Mouse (Mus musculus) forebrain, postnatal 0 days (tissue): ENCODE measurements around the gene Usp19. TPM values are rescaled to one million over a fixed set of nuclear protein-coding genes. Genes with fewer than 3 reads are reported as not detected.
A peak's percentile ranks its signal among the peaks of the same experiment; 100 is the strongest.

Experiments
- ATAC-seq: fragments of 200-750 bp; cut with Nextera tagmentation; 2 replicates; pipeline ENCODE4 v1.8.0; 2017; ENCODE audit warnings: mild to moderate bottlenecking, moderate library complexity
- DNase-seq: peaks from one replicate; pipeline ENCODE4 v3.0.0-alpha.2; 2015
- H3K27ac ChIP-seq: fragments of 300-500 bp; sonication (generic); 2 replicates; pipeline ENCODE4 v1.5.1; 2014; ENCODE audit warnings: low read depth, mild to moderate bottlenecking, antibody characterized with exemption, low read length, moderate library complexity, mixed read lengths
- H3K27me3 ChIP-seq: fragments of 300-500 bp; sonication (generic); 2 replicates; pipeline ENCODE4 v1.6.1; 2014; ENCODE audit warnings: mild to moderate bottlenecking, low read length, mixed read lengths; ENCODE audit not compliant: insufficient read depth
- H3K36me3 ChIP-seq: fragments of 300-500 bp; sonication (generic); 2 replicates; pipeline ENCODE4 v1.6.1; 2014; ENCODE audit warnings: mild to moderate bottlenecking, moderate library complexity; ENCODE audit not compliant: insufficient read depth
- H3K4me1 ChIP-seq: fragments of 300-500 bp; sonication (generic); 2 replicates; pipeline ENCODE4 v1.6.1; 2014; ENCODE audit warnings: antibody characterized with exemption; ENCODE audit not compliant: insufficient read depth
- H3K4me2 ChIP-seq: fragments of 300-500 bp; sonication (generic); 2 replicates; pipeline ENCODE4 v1.6.1; 2014; ENCODE audit warnings: low read depth, mild to moderate bottlenecking, moderate library complexity
- H3K4me3 ChIP-seq: fragments of 300-500 bp; sonication (generic); 2 replicates; pipeline ENCODE4 v1.5.1; 2014; ENCODE audit warnings: low read depth, low read length, mixed read lengths
- H3K9ac ChIP-seq: fragments of 300-500 bp; sonication (generic); 2 replicates; pipeline ENCODE4 v1.6.1; 2014; ENCODE audit warnings: mild to moderate bottlenecking
- H3K9me3 ChIP-seq: fragments of 300-500 bp; sonication (generic); 2 replicates; pipeline ENCODE4 v1.6.1; 2016; ENCODE audit warnings: low read length
- CTCF ChIP-seq: sonication (generic); IDR thresholded peaks from 2 replicates; pipeline ENCODE4 v1.5.1; 2016; ENCODE audit warnings: antibody characterized with exemption, control low read depth, low read depth
- WGBS: fragments of 180-500 bp; shearing (Covaris S2); extraction: QIAGEN DNeasy Blood & Tissue Kit; methylation state at CpG from one replicate; pipeline ENCODE4 v1.1.7; 2014; 5-methylcytosine and 5-hydroxymethylcytosine counted together
- polyA plus RNA-seq: library from polyadenylated mRNA; unstranded; fragments of >200 nt; fragmentation: Nextera tagmentation; extraction: Ambion mirVana; gene quantifications from 2 replicates; pipeline ENCODE4 v1.2.1, GENCODE M21; 2015
- total RNA-seq: library from RNA; depleted of rRNA; stranded (reverse); fragments of >200 nt; gene quantifications from 2 replicates; pipeline ENCODE4 v1.2.3, GENCODE M21; 2014

The Usp19 gene
- total and polyA plus RNA-seq, 2 experiments from 2014 or later = 41.5 to 97.0 TPM

GRCm38 (mm10) chr9:108466219-108466618 is 24.2 kb upstream of the Usp19 start:
- Histone ChIP-seq H3K9me3 (no peaks in the 10 kb centered on the region), H3K9ac (no peak overlapping the region), H3K4me2 (no peak overlapping the region), H3K4me1 (0 out of 2 replicates have a peak, but pooled peaks cover 4% of the 10 kb centered on the region), H3K27ac (no peak overlapping the region), H3K4me3 (no peak overlapping the region), H3K36me3 (peaks cover 37% of the 10 kb centered on the region), H3K27me3 (no peaks in the 10 kb centered on the region)
- WGBS = 95% methylated on average over 2 of the region's 2 CpGs
- ATAC-seq (no peak), DNase-seq (no peak)
- TF ChIP-seq CTCF = no peak

- no peak for TF ChIP-seq CTCF
- DNase-seq = no peak
- 84% methylated on average over 5 of the region's 5 CpGs for WGBS
Measured at GRCm38 (mm10) chr9:108469430-108469829, 21.0 kb upstream of the Usp19 start.

DNA sequence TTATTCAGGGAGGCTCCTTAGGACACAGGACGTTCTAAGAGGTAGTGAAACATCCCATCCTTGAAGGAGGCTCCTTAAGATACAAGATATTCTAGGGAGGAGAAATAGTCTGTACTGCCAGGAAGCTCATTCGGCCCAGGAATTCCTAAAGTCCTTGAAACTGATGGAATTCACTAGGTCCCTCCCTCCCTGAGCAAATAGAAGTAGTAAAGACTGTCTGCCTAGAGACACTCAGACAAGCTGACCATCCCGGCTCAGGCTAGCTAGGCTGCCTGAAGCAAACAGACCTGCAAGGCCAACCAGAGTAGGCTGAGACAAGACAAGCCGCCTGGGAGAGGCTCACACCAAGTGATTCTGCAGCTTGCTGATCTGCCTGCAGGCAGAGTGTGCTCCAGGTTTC is 20.6 kb upstream of the Usp19 start:
- 79% methylated on average over 4 of the region's 4 CpGs for WGBS

More at GRCm38 (mm10) chr9:108469430-108469829, 21.0 kb upstream of the Usp19 start:
- Histone ChIP-seq H3K4me1 (no peaks in the 10 kb centered on the region), H3K4me3 (no peak overlapping the region), H3K27me3 (no peaks in the 10 kb centered on the region), H3K27ac (no peak overlapping the region), H3K9ac (no peak overlapping the region), H3K9me3 (no peaks in the 10 kb centered on the region), H3K36me3 (peaks cover 20% of the 10 kb centered on the region), H3K4me2 (no peak overlapping the region)
- ATAC-seq = no peak

DNA sequence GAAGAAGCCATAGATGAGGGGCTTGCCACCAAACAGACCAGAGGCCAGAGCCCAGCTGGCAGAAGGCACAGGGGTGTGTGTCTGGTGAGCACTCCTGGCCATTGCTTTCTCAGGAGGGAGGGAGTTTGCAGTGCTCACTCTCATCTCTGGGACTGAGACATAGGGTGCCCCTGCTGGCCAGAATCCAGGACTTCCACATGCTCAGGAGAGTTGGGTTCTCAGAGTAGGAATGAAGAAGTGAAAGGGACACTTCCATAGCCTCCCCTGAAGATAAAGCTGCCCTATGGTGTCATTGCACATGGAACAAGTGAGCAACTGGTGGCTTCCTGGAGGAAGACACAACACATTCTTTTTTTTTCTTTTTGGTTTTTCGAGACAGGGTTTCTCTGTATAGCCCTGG is 15.9 kb upstream of the Usp19 start:
- H3K4me3 ChIP-seq = no peak overlapping the region
- no peaks in the 10 kb centered on the region for H3K27me3 ChIP-seq
- no peak overlapping the region for H3K4me2 ChIP-seq
- no peak for TF ChIP-seq CTCF
- no peaks in the 10 kb centered on the region for H3K36me3 ChIP-seq
- DNase-seq (no peak), ATAC-seq (no peak)
- no peak overlapping the region for H3K9ac ChIP-seq
- H3K4me1 ChIP-seq = peaks cover 5% of the 10 kb centered on the region; the same call in 1 of the 2 replicates
- H3K9me3 ChIP-seq = no peaks in the 10 kb centered on the region
- WGBS = 62% methylated on average over 1 of the region's 1 CpGs
- H3K27ac ChIP-seq = no peak overlapping the region

More for the DNA sequence above, 20.6 kb upstream of the Usp19 start:
- H3K4me2 ChIP-seq = no peak overlapping the region
- no peak overlapping the region for H3K4me3 ChIP-seq
- H3K36me3 ChIP-seq = peaks cover 16% of the 10 kb centered on the region
- no peak overlapping the region for H3K27ac ChIP-seq
- no peaks in the 10 kb centered on the region for H3K9me3 ChIP-seq
- no peak overlapping the region for H3K9ac ChIP-seq
- DNase-seq (no peak), ATAC-seq (no peak)
- no peaks in the 10 kb centered on the region for H3K4me1 ChIP-seq
- H3K27me3 ChIP-seq = no peaks in the 10 kb centered on the region
- TF ChIP-seq CTCF = no peak

- Histone ChIP-seq H3K4me3 (peak overlapping the region; percentile 36), H3K9ac (0 out of 2 replicates have a peak overlapping the region, but pooled peaks have one; percentile 22), H3K4me2 (peak overlapping the region; percentile 55), H3K27me3 (no peaks in the 10 kb centered on the region), H3K9me3 (no peaks in the 10 kb centered on the region), H3K4me1 (peaks cover 5% of the 10 kb centered on the region; the same call in 1 of the 2 replicates), H3K27ac (no peak overlapping the region), H3K36me3 (no peaks in the 10 kb centered on the region)
- TF ChIP-seq CTCF = no peak
- peak; percentile 61 for DNase-seq
- 2% methylated on average over 20 of the region's 20 CpGs for WGBS
- peak; percentile 66 for ATAC-seq
Measured at GRCm38 (mm10) chr9:108478638-108479156, 11.7 kb upstream of the Usp19 start.

DNA sequence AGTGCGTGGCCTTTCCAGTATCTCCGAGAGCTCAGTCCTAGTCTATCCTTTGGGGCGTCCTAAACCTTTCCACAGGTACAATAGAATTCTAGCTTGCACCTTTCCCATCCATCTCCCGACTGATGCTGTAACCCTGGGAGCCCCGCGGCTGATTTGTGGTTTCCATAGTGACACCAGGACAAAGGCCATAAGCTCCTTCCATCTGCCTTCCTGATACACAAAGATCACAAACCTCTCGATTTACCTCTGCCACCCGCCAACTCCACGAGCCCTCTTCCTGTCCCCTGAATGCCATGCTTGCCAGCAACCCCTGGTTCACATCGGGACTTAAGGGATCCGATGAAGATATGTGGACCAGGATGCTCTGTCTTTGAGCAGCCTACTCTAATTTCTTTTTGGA is 11.2 kb upstream of the Usp19 start:
- H3K9me3 ChIP-seq = no peaks in the 10 kb centered on the region
- peak; percentile 6; the same call in 1 of the 2 replicates for ATAC-seq
- DNase-seq = peak; percentile 8
- peaks cover 5% of the 10 kb centered on the region; the same call in 1 of the 2 replicates for H3K4me1 ChIP-seq
- no peak for TF ChIP-seq CTCF
- peak overlapping the region; percentile 36; the same call in 1 of the 2 replicates for H3K4me3 ChIP-seq
- H3K9ac ChIP-seq = no peak overlapping the region
- WGBS = 25% methylated on average over 11 of the region's 11 CpGs
- H3K36me3 ChIP-seq = no peaks in the 10 kb centered on the region
- no peak overlapping the region for H3K27ac ChIP-seq
- no peaks in the 10 kb centered on the region for H3K27me3 ChIP-seq
- peak overlapping the region; percentile 55 for H3K4me2 ChIP-seq

DNA sequence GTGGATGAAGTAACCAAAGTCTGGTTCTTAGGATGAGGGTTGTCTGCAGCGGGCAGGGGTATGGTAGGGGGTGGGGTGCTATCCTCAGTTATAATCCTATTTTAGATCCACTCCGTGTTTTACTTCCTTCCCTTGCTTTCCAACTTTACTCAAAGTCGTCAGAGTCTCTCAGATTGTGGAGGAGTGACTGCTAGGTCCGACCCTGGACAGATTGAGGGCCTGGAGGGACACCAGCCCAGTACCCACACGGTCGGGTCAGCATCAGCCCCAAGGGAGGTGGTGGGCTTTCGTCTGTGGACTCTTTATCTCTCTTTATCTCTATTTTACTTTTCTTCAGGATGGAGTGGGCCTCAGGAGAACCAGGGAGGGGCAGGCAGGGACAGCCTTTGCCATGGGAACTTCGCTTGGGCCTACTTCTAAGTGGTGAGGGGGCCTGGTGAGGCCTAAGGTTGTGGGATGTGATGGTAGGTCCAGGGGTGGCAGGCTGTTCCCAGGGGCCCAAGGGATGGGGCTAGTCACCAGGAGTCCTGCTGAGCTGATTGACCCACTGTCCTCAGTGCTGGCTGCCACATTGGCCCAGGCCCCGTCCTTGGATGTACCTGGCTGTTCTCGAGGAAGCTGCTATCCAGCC is 10.6 kb upstream of the Usp19 start, which contains the start of gene Lamb2:
TSS of gene Lamb2 (plus strand) at position 16 of the 631 bp plus-strand sequence.
- peak within 1 kb of the TSS; percentile 36 for H3K4me3 ChIP-seq
- WGBS = 5% methylated on average over 10 of the region's 10 CpGs

More for the DNA sequence above, 10.6 kb upstream of the Usp19 start, which contains the start of gene Lamb2:
- Histone ChIP-seq H3K36me3 (no peaks in the 10 kb centered on the region), H3K4me1 (peaks cover 5% of the 10 kb centered on the region; the same call in 1 of the 2 replicates), H3K4me2 (peak within 1 kb of the TSS; percentile 55), H3K9ac (0 out of 2 replicates have a peak within 1 kb of the TSS, but pooled peaks have one; percentile 28), H3K27ac (no peak within 1 kb of the TSS), H3K27me3 (no peaks in the 10 kb centered on the region), H3K9me3 (no peaks in the 10 kb centered on the region)
- TF ChIP-seq CTCF = no peak
- DNase-seq (peak; percentile 61), ATAC-seq (peak; percentile 63; the same call in 1 of the 2 replicates)
